In genomic region chr8:129263211-129263927, GRCm38 (mm10) we compare ENCODE assay signal across 8 mouse cellular contexts. TPM values are rescaled to one million over a fixed set of nuclear protein-coding genes. Genes with fewer than 3 reads are reported as not detected.
A peak's percentile ranks its signal among the peaks of the same experiment; 100 is the strongest.
DNase-seq lines count a peak whose midpoint lies in the region; ATAC-seq lines count a peak whose summit lies in the region.
"Not testable (repeated sequence)": the region's sequence is repeated elsewhere in the genome, so short reads cannot be mapped to it uniquely, and the experiment has no call there.

No protein-coding gene starts in this region.

- not testable (repeated sequence) for H3K27me3 ChIP-seq in megakaryocyte, embryonic 14.5 days (replicated peaks)

- H3K9me3 ChIP-seq in megakaryocyte, embryonic 14.5 days: peaks cover 17% of the 10 kb centered on the region

- peak; percentile 98 for ATAC-seq in inflammation-experienced regulatory T-cells, adult 6 months

- H3K4me1 ChIP-seq in megakaryocyte, embryonic 14.5 days: peaks cover 12% of the 10 kb centered on the region

- peak; percentile 34 for DNase-seq in adipocyte (ENCODE audit: low spot score)
- peak; percentile 82 for DNase-seq in embryo, embryonic 10 days (ENCODE audit: low spot score)
- DNase-seq in gastrocnemius, postnatal 10 days: peak; percentile 59
- peak; percentile 53 to 83 for DNase-seq in left cerebral cortex, adult 9 months (ENCODE audit: low spot score in 2 of 2)
- peak; percentile 88 to 91 for DNase-seq in right cerebral cortex, postnatal 10 days (ENCODE audit: low spot score in 2 of 2)
- peak; percentile 50 for DNase-seq in urinary bladder, postnatal 25 days (ENCODE audit: low spot score)

- peaks cover 22% of the 10 kb centered on the region for H3K36me3 ChIP-seq in megakaryocyte, embryonic 14.5 days (replicated peaks; ENCODE audit: low read length)

- peak overlapping the region; percentile 93 for H3K4me3 ChIP-seq in megakaryocyte, embryonic 14.5 days (replicated peaks)

RNA-seq across cellular contexts. Expression of gene 2610044O15Rik8, which starts 29.2 kb away (rescaled TPM):
- 10 to 100 TPM; 19.3 to 23.3 TPM for total RNA-seq in gastrocnemius, postnatal 10 days (2021)
- polyA plus RNA-seq in inflammation-experienced regulatory T-cells, adult 6 months (2017; shearing (Covaris generic)): 10 to 100 TPM; 16.6 to 28.3 (median 21.1) TPM
- polyA plus RNA-seq in megakaryocyte, embryonic 14.5 days (2012; ENCODE audit: insufficient read depth, low replicate concordance): 0.26 TPM in 1 of 2 replicates, not detected in the other

Comparison
In these comparisons a context has a peak if more than half of its experiments do, and no peak if none do; other contexts are left out.
1. Peak in every context shown above with its lines: DNase-seq, ATAC-seq and H3K4me3 ChIP-seq.
2. DNase-seq: peak in every context shown above with its lines; median percentile 90 in right cerebral cortex, postnatal 10 days; 82 in embryo, embryonic 10 days; 68 in left cerebral cortex, adult 9 months; 59 in gastrocnemius, postnatal 10 days; 50 in urinary bladder, postnatal 25 days; 34 in adipocyte.
3. RNA of gene 2610044O15Rik8, which starts 29.2 kb away (polyA plus RNA-seq): 16.6 to 28.3 TPM in inflammation-experienced regulatory T-cells, adult 6 months; 0.26 TPM in megakaryocyte, embryonic 14.5 days; every median in the first group is over 10 times any median in the second.